Mouse (Mus musculus) urinary bladder, postnatal 10 days (tissue): Measurements from ENCODE around the gene Exoc3l4.

Source experiments
- DNase-seq: peaks from one replicate; pipeline ENCODE4 v3.0.0; 2022; ENCODE audit warnings: low spot score

Gene Exoc3l4

GRCm38 (mm10) chr12:111411631-111412355, 5.0 kb upstream of the Exoc3l4 start:
- no peak for DNase-seq

- DNase-seq: no peak
Measured at GRCm38 (mm10) chr12:111412581-111413284, 4.1 kb upstream of the Exoc3l4 start.

GRCm38 (mm10) chr12:111413300-111413699, 3.5 kb upstream of the Exoc3l4 start:
- DNase-seq: peak; percentile 78

GRCm38 (mm10) chr12:111419918-111420317, 3.1 kb downstream of the Exoc3l4 start:
- no peak for DNase-seq

- DNase-seq: no peak
Measured at GRCm38 (mm10) chr12:111420946-111421709, 4.3 kb downstream of the Exoc3l4 start.

- DNase-seq: no peak
Measured at GRCm38 (mm10) chr12:111422852-111423251, 6.0 kb downstream of the Exoc3l4 start.

GRCm38 (mm10) chr12:111423570-111424129, 6.8 kb downstream of the Exoc3l4 start:
- no peak for DNase-seq

- DNase-seq: no peak
Measured at GRCm38 (mm10) chr12:111424547-111424946, 7.7 kb downstream of the Exoc3l4 start.

GRCm38 (mm10) chr12:111425258-111425657, 8.4 kb downstream of the Exoc3l4 start:
- DNase-seq: peak; percentile 67

GRCm38 (mm10) chr12:111425789-111426460, 9.1 kb downstream of the Exoc3l4 start:
- peak; percentile 88 for DNase-seq

GRCm38 (mm10) chr12:111427438-111428113, 10.8 kb downstream of the Exoc3l4 start:
- no peak for DNase-seq

- DNase-seq: no peak
Measured at GRCm38 (mm10) chr12:111428364-111428763, 11.5 kb downstream of the Exoc3l4 start.

GRCm38 (mm10) chr12:111428961-111429911, 12.4 kb downstream of the Exoc3l4 start:
- no peak for DNase-seq

GRCm38 (mm10) chr12:111430049-111430867, 13.4 kb downstream of the Exoc3l4 start:
- DNase-seq: no peak

GRCm38 (mm10) chr12:111430868-111431817, 14.3 kb downstream of the Exoc3l4 start:
- DNase-seq: no peak

GRCm38 (mm10) chr12:111432097-111432496, 15.3 kb downstream of the Exoc3l4 start:
- no peak for DNase-seq

- no peak for DNase-seq
Measured at GRCm38 (mm10) chr12:111432751-111433331, 16.0 kb downstream of the Exoc3l4 start.
